Mouse (Mus musculus) layer of hippocampus, postnatal 10 days (tissue): ENCODE results near the gene Gm20388. TPM values are rescaled to one million over a fixed set of nuclear protein-coding genes. Genes with fewer than 3 reads are reported as not detected.

Source experiments
- DNase-seq, 2 experiments: peaks; one replicate each; pipeline ENCODE4 v3.0.0; 2021; ENCODE audit warnings: low spot score in 2 of 2
- total RNA-seq, 2 experiments: library from RNA; stranded (reverse); gene quantifications; 2 replicates each; pipeline ENCODE4 v1.2.3; 2021

Gm20388 gene
- total RNA-seq, 2 experiments from 2014 or later, result not detected

GRCm38 (mm10) chr8:120250750-120251410 lies 340.2 kb downstream of the Gm20388 start:
- DNase-seq, result no peak

- DNase-seq, result peak in 1 of 2 experiments; percentile 38
These were observed 340.9 kb downstream of the Gm20388 start for GRCm38 (mm10) chr8:120251411-120252035.

- no peak for DNase-seq
These were observed 343.0 kb downstream of the Gm20388 start for GRCm38 (mm10) chr8:120253626-120254025.

GRCm38 (mm10) chr8:120255406-120255987 lies 344.9 kb downstream of the Gm20388 start:
- DNase-seq, result no peak

- DNase-seq, result no peak
These were observed 346.3 kb downstream of the Gm20388 start for GRCm38 (mm10) chr8:120256958-120257357.

GRCm38 (mm10) chr8:120259206-120259605 lies 348.6 kb downstream of the Gm20388 start:
- DNase-seq, result no peak

GRCm38 (mm10) chr8:120260677-120261076 lies 350.0 kb downstream of the Gm20388 start:
- DNase-seq, result no peak

- no peak for DNase-seq
These were observed 350.9 kb downstream of the Gm20388 start for GRCm38 (mm10) chr8:120261338-120262120.

GRCm38 (mm10) chr8:120263879-120264278 lies 353.2 kb downstream of the Gm20388 start:
- no peak for DNase-seq

- no peak for DNase-seq
These were observed 353.8 kb downstream of the Gm20388 start for GRCm38 (mm10) chr8:120264388-120264943.

- peak; percentile 75 to 83 for DNase-seq
These were observed 354.4 kb downstream of the Gm20388 start for GRCm38 (mm10) chr8:120264944-120265453.

GRCm38 (mm10) chr8:120265471-120265870 lies 354.8 kb downstream of the Gm20388 start:
- no peak for DNase-seq

GRCm38 (mm10) chr8:120268541-120268980 lies 357.9 kb downstream of the Gm20388 start:
- no peak for DNase-seq

- peak; percentile 71 to 81 for DNase-seq
These were observed 359.8 kb downstream of the Gm20388 start for GRCm38 (mm10) chr8:120270449-120270848.

GRCm38 (mm10) chr8:120273430-120273829 lies 362.8 kb downstream of the Gm20388 start:
- no peak for DNase-seq

- DNase-seq, result peak in 1 of 2 experiments; percentile 56
These were observed 365.6 kb downstream of the Gm20388 start for GRCm38 (mm10) chr8:120276051-120276890.

- DNase-seq, result no peak
These were observed 366.3 kb downstream of the Gm20388 start for GRCm38 (mm10) chr8:120276891-120277426.

- no peak for DNase-seq
These were observed 367.4 kb downstream of the Gm20388 start for GRCm38 (mm10) chr8:120278009-120278408.

- no peak for DNase-seq
These were observed 368.8 kb downstream of the Gm20388 start for GRCm38 (mm10) chr8:120279418-120279817.

- peak; percentile 90 to 91 for DNase-seq
These were observed 370.8 kb downstream of the Gm20388 start for GRCm38 (mm10) chr8:120281487-120281886.
